Mouse (Mus musculus) forelimb bud, embryonic 11.5 days (tissue): ENCODE data around the gene Chid1.
A peak's percentile ranks its signal among the peaks of the same experiment; 100 is the strongest.

Experiments used
- DNase-seq: peaks from one replicate; pipeline ENCODE4 v3.0.0-alpha.2; 2012; ENCODE audit warnings: low read depth, low spot score

The Chid1 gene

GRCm38 (mm10) chr7:141539556-141540311 is at the start of gene Chid1:
Gene Chid1, minus strand, starts transcription at chr7:141539857.
- DNase-seq: peak; percentile 98

- no peak for DNase-seq
These were observed 49.2 kb upstream of the Chid1 start for GRCm38 (mm10) chr7:141588890-141589289.

GRCm38 (mm10) chr7:141585881-141586280 is 46.2 kb upstream of the Chid1 start:
- no peak for DNase-seq

GRCm38 (mm10) chr7:141585288-141585687 is 45.6 kb upstream of the Chid1 start:
- DNase-seq: no peak

- DNase-seq: no peak
These were observed 44.6 kb upstream of the Chid1 start for GRCm38 (mm10) chr7:141584048-141584841.

- no peak for DNase-seq
These were observed 41.7 kb upstream of the Chid1 start for GRCm38 (mm10) chr7:141581323-141581722.

GRCm38 (mm10) chr7:141578943-141579342 is 39.3 kb upstream of the Chid1 start:
- DNase-seq: no peak

- DNase-seq: no peak
These were observed 38.9 kb upstream of the Chid1 start for GRCm38 (mm10) chr7:141578511-141578910.

GRCm38 (mm10) chr7:141577801-141578200 is 38.1 kb upstream of the Chid1 start:
- no peak for DNase-seq

- DNase-seq: no peak
These were observed 35.8 kb upstream of the Chid1 start for GRCm38 (mm10) chr7:141575481-141575880.

- DNase-seq: no peak
These were observed 34.4 kb upstream of the Chid1 start for GRCm38 (mm10) chr7:141574041-141574440.

- no peak for DNase-seq
These were observed 31.1 kb upstream of the Chid1 start for GRCm38 (mm10) chr7:141570625-141571295.

- DNase-seq: no peak
These were observed 30.3 kb upstream of the Chid1 start for GRCm38 (mm10) chr7:141569916-141570315.

- no peak for DNase-seq
These were observed 29.7 kb upstream of the Chid1 start for GRCm38 (mm10) chr7:141569283-141569803.

- no peak for DNase-seq
These were observed 26.9 kb upstream of the Chid1 start for GRCm38 (mm10) chr7:141566587-141566986.

GRCm38 (mm10) chr7:141564561-141564960 is 24.9 kb upstream of the Chid1 start:
- DNase-seq: no peak

- peak; percentile 24 for DNase-seq
These were observed 23.3 kb upstream of the Chid1 start for GRCm38 (mm10) chr7:141562852-141563427.

- no peak for DNase-seq
These were observed 22.8 kb upstream of the Chid1 start for GRCm38 (mm10) chr7:141562421-141562851.

GRCm38 (mm10) chr7:141561682-141562391 is 22.2 kb upstream of the Chid1 start, which contains the start of gene Ap2a2:
Gene Ap2a2, plus strand, starts transcription at chr7:141562173.
- DNase-seq: peak; percentile 94

GRCm38 (mm10) chr7:141560471-141560870 is 20.8 kb upstream of the Chid1 start:
- DNase-seq: no peak
